Mouse (Mus musculus) heart, embryonic 16.5 days (tissue): ENCODE results near the gene Catsperg2. TPM values are rescaled to one million over a fixed set of nuclear protein-coding genes. Genes with fewer than 3 reads are reported as not detected.
"Not testable (repeated sequence)": the region's sequence is repeated elsewhere in the genome, so short reads cannot be mapped to it uniquely, and the experiment has no call there.

Source experiments
- ATAC-seq: fragments of 200-750 bp; cut with Nextera tagmentation; replicated peaks from 2 replicates; pipeline ENCODE4 v1.8.0; 2017; ENCODE audit warnings: moderate number of reproducible peaks; ENCODE audit not compliant: insufficient read depth, low FRiP score; ENCODE audit errors: extremely low read depth
- H3K27ac ChIP-seq: fragments of 300-500 bp; sonication (generic); 2 replicates; pipeline ENCODE4 v1.5.1; 2014; ENCODE audit warnings: mild to moderate bottlenecking, low read length, control low read depth, moderate library complexity
- H3K27me3 ChIP-seq: fragments of 300-500 bp; sonication (generic); 2 replicates; pipeline ENCODE4 v1.6.1; 2014; ENCODE audit warnings: low read length, mixed read lengths; ENCODE audit not compliant: control insufficient read depth, insufficient read depth
- H3K36me3 ChIP-seq: fragments of 300-500 bp; sonication (generic); 2 replicates; pipeline ENCODE4 v1.6.1; 2014; ENCODE audit not compliant: control insufficient read depth, insufficient read depth
- H3K4me1 ChIP-seq: fragments of 300-500 bp; sonication (generic); 2 replicates; pipeline ENCODE4 v1.6.1; 2014; ENCODE audit warnings: low read length, mixed read lengths; ENCODE audit not compliant: control insufficient read depth, insufficient read depth
- H3K4me2 ChIP-seq: fragments of 300-500 bp; sonication (generic); 2 replicates; pipeline ENCODE4 v1.6.1; 2014; ENCODE audit warnings: low read depth, mild to moderate bottlenecking, control low read depth, low read length
- H3K4me3 ChIP-seq: fragments of 300-500 bp; sonication (generic); 2 replicates; pipeline ENCODE4 v1.5.1; 2014; ENCODE audit warnings: mild to moderate bottlenecking, control low read depth, low read length
- H3K9ac ChIP-seq: fragments of 300-500 bp; sonication (generic); 2 replicates; pipeline ENCODE4 v1.6.1; 2014; ENCODE audit warnings: low read length, control low read depth
- H3K9me3 ChIP-seq: fragments of 300-500 bp; sonication (generic); replicated peaks from 2 replicates; pipeline ENCODE4 v1.6.1; 2016; ENCODE audit warnings: low read length; ENCODE audit not compliant: control insufficient read depth
- WGBS: fragments of 180-500 bp; shearing (Covaris S2); extraction: QIAGEN DNeasy Blood & Tissue Kit; methylation state at CpG from one replicate; pipeline ENCODE4 v1.1.7; 2014; 5-methylcytosine and 5-hydroxymethylcytosine counted together
- microRNA counts: library from miRNA; unstranded; fragments of <30 nt; microRNA quantifications from one replicate; lab custom pipeline; 2016
- microRNA-seq: library from miRNA; unstranded; fragments of <30 nt; microRNA quantifications from one replicate; pipeline ENCODE4, GENCODE M21; 2017
- polyA plus RNA-seq: library from polyadenylated mRNA; unstranded; fragments of >200 nt; fragmentation: Nextera tagmentation; extraction: Ambion mirVana; gene quantifications from 2 replicates; pipeline ENCODE4 v1.2.1, GENCODE M21; 2015

The Catsperg2 gene
- polyA plus RNA-seq, 1 experiment from 2014 or later, result not detected

DNA sequence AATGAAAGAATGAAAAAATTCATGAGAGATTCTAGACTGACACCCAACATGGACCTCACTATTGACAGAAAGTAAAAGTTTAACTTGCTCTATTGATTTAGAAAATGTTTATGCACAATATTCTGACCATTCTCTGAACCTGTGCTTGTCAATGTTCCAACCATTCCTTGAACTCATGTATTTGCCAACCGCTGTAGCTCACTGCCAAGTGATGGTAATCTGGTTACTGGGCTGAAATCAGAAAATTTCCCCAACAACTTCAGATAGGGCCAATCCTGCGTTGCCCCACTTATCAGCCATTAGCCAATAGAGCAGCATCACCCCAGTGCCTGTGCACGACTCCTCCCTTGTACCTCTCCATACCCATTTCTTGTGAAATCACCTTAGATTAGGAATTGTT lies 15.4 kb upstream of the Catsperg2 start:
- Histone ChIP-seq H3K9me3 (no peaks in the 10 kb centered on the region), H3K27me3 (no peaks in the 10 kb centered on the region), H3K4me3 (no peak overlapping the region), H3K27ac (no peak overlapping the region), H3K4me1 (no peaks in the 10 kb centered on the region), H3K9ac (no peak overlapping the region), H3K36me3 (no peaks in the 10 kb centered on the region), H3K4me2 (no peak overlapping the region)
- WGBS, result 75% methylated on average over 3 of the region's 3 CpGs
- ATAC-seq, result no peak

GRCm38 (mm10) chr7:29728055-29728454 lies 1.2 kb upstream of the Catsperg2 start:
- Histone ChIP-seq H3K9ac (no peak overlapping the region), H3K27me3 (no peaks in the 10 kb centered on the region), H3K4me3 (no peak overlapping the region), H3K4me2 (no peak overlapping the region), H3K9me3 (peaks cover 14% of the 10 kb centered on the region), H3K4me1 (no peaks in the 10 kb centered on the region), H3K27ac (no peak overlapping the region), H3K36me3 (no peaks in the 10 kb centered on the region)
- WGBS, result 73% methylated on average over 2 of the region's 2 CpGs
- no peak for ATAC-seq

GRCm38 (mm10) chr7:29725461-29726142 lies 1.2 kb downstream of the Catsperg2 start:
- 17% methylated on average over 16 of the region's 17 CpGs for WGBS
- not testable (repeated sequence) for ATAC-seq

DNA sequence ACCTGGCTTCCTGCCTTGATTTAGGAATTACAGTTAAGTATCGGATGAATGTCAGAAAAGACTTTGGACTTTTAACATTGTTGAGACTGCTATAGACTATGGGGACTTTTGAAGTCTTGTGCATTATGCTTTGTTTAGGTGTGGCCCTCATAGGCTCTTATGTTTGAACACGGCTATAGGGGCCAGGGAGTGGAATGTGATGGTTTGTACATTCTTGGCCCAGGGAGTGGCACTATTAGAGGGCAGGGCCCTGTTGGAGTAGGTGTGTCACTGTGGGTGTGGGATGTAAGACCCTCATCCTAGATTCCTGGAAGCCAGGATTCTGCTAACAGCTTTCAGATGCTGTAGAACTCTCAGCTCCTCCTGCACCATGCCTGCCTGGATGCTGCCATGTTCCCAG lies 17.9 kb downstream of the Catsperg2 start:
- not testable (repeated sequence) for H3K4me1 ChIP-seq, H3K9me3 ChIP-seq, H3K36me3 ChIP-seq, H3K9ac ChIP-seq, H3K4me2 ChIP-seq, ATAC-seq, H3K27me3 ChIP-seq, H3K4me3 ChIP-seq, H3K27ac ChIP-seq
- WGBS, result 73% methylated on average over 2 of the region's 2 CpGs

More at GRCm38 (mm10) chr7:29725461-29726142, 1.2 kb downstream of the Catsperg2 start:
- not testable (repeated sequence) for H3K9ac ChIP-seq, H3K36me3 ChIP-seq, H3K27me3 ChIP-seq, H3K4me3 ChIP-seq, H3K4me2 ChIP-seq, H3K27ac ChIP-seq, H3K4me1 ChIP-seq, H3K9me3 ChIP-seq

GRCm38 (mm10) chr7:29695231-29695630 lies 31.6 kb downstream of the Catsperg2 start:
- H3K27me3 ChIP-seq, H3K36me3 ChIP-seq, ATAC-seq, H3K27ac ChIP-seq, H3K4me2 ChIP-seq, H3K4me3 ChIP-seq, H3K4me1 ChIP-seq, H3K9me3 ChIP-seq, H3K9ac ChIP-seq: not testable (repeated sequence)
- 71% methylated on average over 3 of the region's 3 CpGs for WGBS

DNA sequence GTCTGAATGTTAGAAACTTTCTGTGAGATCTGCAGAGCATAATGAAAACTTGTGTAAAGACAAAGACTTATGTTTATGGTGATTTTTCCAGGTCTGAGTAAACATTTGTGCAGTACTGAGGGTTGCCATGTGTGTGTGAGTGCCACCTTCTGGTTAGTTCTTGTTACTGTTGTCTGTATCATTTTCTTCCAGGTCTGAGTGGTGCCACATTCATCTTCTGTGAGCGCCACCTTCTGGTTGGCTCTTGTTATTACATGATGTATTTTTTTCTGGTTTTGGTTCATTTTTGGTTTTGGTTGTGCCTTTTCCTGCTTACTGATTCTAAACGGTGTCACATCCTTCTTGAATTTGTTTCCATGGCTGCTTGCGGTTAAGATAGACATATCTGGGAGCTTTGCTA lies 45.0 kb downstream of the Catsperg2 start:
- Histone ChIP-seq H3K27me3 (no peaks in the 10 kb centered on the region), H3K4me1 (no peaks in the 10 kb centered on the region), H3K9ac (no peak overlapping the region), H3K27ac (no peak overlapping the region), H3K4me2 (no peak overlapping the region), H3K36me3 (no peaks in the 10 kb centered on the region), H3K9me3 (peaks cover 13% of the 10 kb centered on the region), H3K4me3 (no peak overlapping the region)
- WGBS, result 65% methylated on average over 3 of the region's 3 CpGs
- no peak for ATAC-seq

MicroRNAs encoded within 50 kb of the gene (microRNA counts, 519-probe panel; counts per million panel counts)
- microRNA mmu-miR-1964 (lab: Ali Mortazavi, UCI), result 2,239 counts per million, percentile 39 among the panel's probes with 10 or more counts

Small RNAs within 50 kb of the gene (microRNA-seq; reads per million reads assigned to microRNA genes)
- 2.0 reads per million, percentile 4 among the genes with 10 or more reads in this experiment for gene Mir1964

Other genes with a start within 250 kb of the Catsperg2 start
- gene Sipa1l3, start 208.4 kb downstream of the Catsperg2 start, polyA plus RNA-seq, result 5.8 TPM in 2 replicates
- gene Zfp84, start 41.5 kb upstream of the Catsperg2 start, polyA plus RNA-seq, result 8.9 and 9.8 TPM in 2 replicates
- 6.2 and 6.9 TPM in 2 replicates for gene Zfp30, start 57.0 kb upstream of the Catsperg2 start, polyA plus RNA-seq
- 12.6 and 12.9 TPM in 2 replicates for gene Zfp790, start 89.1 kb upstream of the Catsperg2 start, polyA plus RNA-seq
- gene Zfp940, start 126.6 kb upstream of the Catsperg2 start, polyA plus RNA-seq, result 1.5 TPM in 2 replicates
- gene Zfp420, start 132.9 kb upstream of the Catsperg2 start, polyA plus RNA-seq, result 4.2 and 5.4 TPM in 2 replicates
- gene Zfp27, start 179.5 kb upstream of the Catsperg2 start, polyA plus RNA-seq, result 8.5 and 9.6 TPM in 2 replicates
- gene Zfp383, start 181.2 kb upstream of the Catsperg2 start, polyA plus RNA-seq, result 3.0 and 3.2 TPM in 2 replicates
- gene Zfp74, start 227.1 kb upstream of the Catsperg2 start, polyA plus RNA-seq, result 8.2 and 8.3 TPM in 2 replicates